Mouse (Mus musculus): Measurements from ENCODE around the gene Capns1. TPM values are rescaled to one million over a fixed set of nuclear protein-coding genes. Genes with fewer than 3 reads are reported as not detected.
A peak's percentile ranks its signal among the peaks of the same experiment; 100 is the strongest.

The Capns1 gene
- polyA plus RNA-seq, 1 experiment from 2014 or later: 54.9 TPM

DNA sequence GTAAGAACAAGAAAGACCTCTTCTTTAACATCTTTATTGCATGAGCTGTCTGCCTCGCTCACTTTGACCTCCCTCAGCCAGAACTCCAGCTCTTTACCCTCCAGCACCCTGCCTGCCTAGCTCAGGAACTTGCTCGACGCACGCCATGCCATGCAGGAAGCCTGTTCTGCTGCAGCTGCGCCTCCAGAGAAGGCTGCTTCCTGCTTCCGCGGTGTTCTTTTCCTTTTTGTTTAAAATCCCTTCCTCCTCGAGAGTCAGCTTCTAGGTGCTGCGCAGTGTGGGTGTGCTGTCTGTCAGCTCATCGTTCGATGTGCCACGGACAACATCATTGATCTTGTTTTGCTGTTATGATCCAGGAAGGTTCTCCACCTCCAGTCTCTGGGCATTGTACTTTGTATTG is 22.1 kb downstream of the Capns1 start:
- Histone ChIP-seq H3K9ac (ENCODE audit: low read depth, low read length) (no peak overlapping the region), H3K4me1 (replicated peaks; ENCODE audit: control insufficient read depth, insufficient read depth, low read length) (no peaks in the 10 kb centered on the region), H3K36me3 (ENCODE audit: control insufficient read depth, insufficient read depth, low read length) (peaks cover 10% of the 10 kb centered on the region; the same call in 1 of the 2 replicates), H3K27ac (ENCODE audit: low read depth, low read length) (no peak overlapping the region), H3K27me3 (replicated peaks; ENCODE audit: control insufficient read depth, insufficient read depth, low read length) (no peaks in the 10 kb centered on the region), H3K9me3 (ENCODE audit: control insufficient read depth, low read length) (no peaks in the 10 kb centered on the region), H3K4me2 (no peak overlapping the region), H3K4me3 (ENCODE audit: low read depth, low read length) (no peak overlapping the region)
- ATAC-seq (replicated peaks; ENCODE audit: low FRiP score): no peak
- DNase-seq (ENCODE audit: low spot score): no peak
- 63% methylated on average over 12 of the region's 12 CpGs for WGBS

- no peak for DNase-seq (ENCODE audit: low spot score)
- peaks cover 24% of the 10 kb centered on the region for H3K36me3 ChIP-seq (ENCODE audit: control insufficient read depth, insufficient read depth, low read length)
- peak; percentile 13; the same call in 1 of the 2 replicates for ATAC-seq (replicated peaks; ENCODE audit: low FRiP score)
- peak overlapping the region; percentile 75 for H3K4me3 ChIP-seq (ENCODE audit: low read depth, low read length)
- H3K27ac ChIP-seq (ENCODE audit: low read depth, low read length): 0 out of 2 replicates have a peak overlapping the region, but pooled peaks have one; percentile 2
- no peaks in the 10 kb centered on the region for H3K27me3 ChIP-seq (replicated peaks; ENCODE audit: control insufficient read depth, insufficient read depth, low read length)
- H3K4me2 ChIP-seq: peak overlapping the region; percentile 72
- H3K9ac ChIP-seq (ENCODE audit: low read depth, low read length): peak overlapping the region; percentile 91
- H3K9me3 ChIP-seq (ENCODE audit: control insufficient read depth, low read length): peaks cover 21% of the 10 kb centered on the region
- peaks cover 11% of the 10 kb centered on the region; the same call in 1 of the 2 replicates for H3K4me1 ChIP-seq (replicated peaks; ENCODE audit: control insufficient read depth, insufficient read depth, low read length)
- WGBS: 21% methylated on average over 11 of the region's 11 CpGs
Observed at GRCm38 (mm10) chr7:30170283-30170951, 28.2 kb downstream of the Capns1 start.

- peak within 1 kb of the TSS; percentile 91 for H3K9ac ChIP-seq (ENCODE audit: low read depth, low read length)
- WGBS: under 1% methylated on average over 36 of the region's 36 CpGs
Observed at GRCm38 (mm10) chr7:30169583-30170282, 28.9 kb downstream of the Capns1 start, which contains the start of gene Zfp146. Gene Zfp146 (minus strand): TSS chr7:30169750.

DNA sequence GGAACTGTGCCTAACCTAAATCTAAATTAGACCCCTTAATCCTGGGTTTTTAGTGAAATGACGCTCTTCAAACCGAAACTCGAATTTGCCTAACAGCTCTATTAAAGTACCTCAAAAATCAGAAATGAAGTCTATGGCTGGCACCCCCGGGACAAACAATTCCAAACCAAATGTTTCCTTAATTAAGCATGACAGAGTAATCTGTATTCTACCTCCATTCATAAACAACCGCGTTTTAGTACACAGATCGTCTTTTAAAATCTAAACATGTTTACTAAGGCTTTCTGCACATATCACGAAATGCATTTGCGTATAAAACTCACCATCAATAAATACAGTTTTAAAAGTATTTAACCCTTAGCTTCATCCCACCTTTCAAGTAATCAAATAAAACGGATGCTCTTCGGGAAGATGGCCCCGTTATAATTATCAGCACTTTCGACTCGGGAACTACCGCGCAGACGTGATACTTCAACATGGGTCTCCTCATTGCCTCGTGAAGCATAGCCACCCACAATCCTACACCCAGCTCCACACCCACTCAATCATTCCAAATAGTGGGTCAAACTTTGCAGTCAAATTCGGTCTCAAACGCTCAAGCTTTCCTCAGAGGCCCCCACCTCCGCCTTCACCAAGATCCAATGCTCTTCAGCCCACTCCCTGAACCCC is 29.6 kb downstream of the Capns1 start:
- H3K27me3 ChIP-seq (replicated peaks; ENCODE audit: control insufficient read depth, insufficient read depth, low read length): no peaks in the 10 kb centered on the region
- H3K4me1 ChIP-seq (replicated peaks; ENCODE audit: control insufficient read depth, insufficient read depth, low read length): peaks cover 11% of the 10 kb centered on the region; the same call in 1 of the 2 replicates
- peak overlapping the region; percentile 85 for H3K27ac ChIP-seq (ENCODE audit: low read depth, low read length)
- peak; percentile 32; the same call in 1 of the 2 replicates for ATAC-seq (replicated peaks; ENCODE audit: low FRiP score)
- peak overlapping the region; percentile 91 for H3K9ac ChIP-seq (ENCODE audit: low read depth, low read length)
- peaks cover 32% of the 10 kb centered on the region for H3K9me3 ChIP-seq (ENCODE audit: control insufficient read depth, low read length)
- DNase-seq (ENCODE audit: low spot score): no peak
- H3K4me3 ChIP-seq (ENCODE audit: low read depth, low read length): peak overlapping the region; percentile 75
- peaks cover 34% of the 10 kb centered on the region for H3K36me3 ChIP-seq (ENCODE audit: control insufficient read depth, insufficient read depth, low read length)
- H3K4me2 ChIP-seq: peak overlapping the region; percentile 72
- 2% methylated on average over 21 of the region's 21 CpGs for WGBS

More at GRCm38 (mm10) chr7:30169583-30170282, 28.9 kb downstream of the Capns1 start, which contains the start of gene Zfp146:
- H3K27me3 ChIP-seq (replicated peaks; ENCODE audit: control insufficient read depth, insufficient read depth, low read length): no peaks in the 10 kb centered on the region
- ATAC-seq (replicated peaks; ENCODE audit: low FRiP score) (peak; percentile 97), DNase-seq (ENCODE audit: low spot score) (peak; percentile 87)
- H3K27ac ChIP-seq (ENCODE audit: low read depth, low read length): peak within 1 kb of the TSS; percentile 85
- peak within 1 kb of the TSS; percentile 72 for H3K4me2 ChIP-seq
- peaks cover 11% of the 10 kb centered on the region; the same call in 1 of the 2 replicates for H3K4me1 ChIP-seq (replicated peaks; ENCODE audit: control insufficient read depth, insufficient read depth, low read length)
- peak within 1 kb of the TSS; percentile 75 for H3K4me3 ChIP-seq (ENCODE audit: low read depth, low read length)
- H3K9me3 ChIP-seq (ENCODE audit: control insufficient read depth, low read length): peaks cover 27% of the 10 kb centered on the region
- peaks cover 30% of the 10 kb centered on the region for H3K36me3 ChIP-seq (ENCODE audit: control insufficient read depth, insufficient read depth, low read length)

DNA sequence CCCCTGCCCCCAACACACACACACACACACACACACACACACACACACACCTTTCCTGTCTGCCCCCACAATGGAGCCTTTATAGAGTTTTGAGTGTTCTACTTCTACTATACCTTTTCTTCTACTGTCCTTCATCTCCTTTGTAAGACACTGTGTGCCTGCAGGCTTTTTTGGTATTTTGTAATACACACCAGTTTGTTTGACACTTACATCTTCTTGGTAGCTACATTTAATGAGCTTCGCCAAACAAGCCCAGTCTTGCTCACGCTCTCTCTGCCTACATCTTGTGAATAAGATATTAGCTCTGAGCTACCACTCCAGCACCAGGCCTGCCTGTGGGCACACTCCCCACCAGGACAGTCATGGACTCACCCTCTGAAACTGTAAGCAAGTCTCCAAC is 33.9 kb downstream of the Capns1 start:
- Histone ChIP-seq H3K27me3 (replicated peaks; ENCODE audit: control insufficient read depth, insufficient read depth, low read length) (no peaks in the 10 kb centered on the region), H3K27ac (ENCODE audit: low read depth, low read length) (no peak overlapping the region), H3K4me2 (no peak overlapping the region), H3K36me3 (ENCODE audit: control insufficient read depth, insufficient read depth, low read length) (peaks cover 75% of the 10 kb centered on the region), H3K4me3 (ENCODE audit: low read depth, low read length) (no peak overlapping the region), H3K4me1 (replicated peaks; ENCODE audit: control insufficient read depth, insufficient read depth, low read length) (peaks cover 7% of the 10 kb centered on the region; the same call in 1 of the 2 replicates), H3K9me3 (ENCODE audit: control insufficient read depth, low read length) (peaks cover 70% of the 10 kb centered on the region), H3K9ac (ENCODE audit: low read depth, low read length) (no peak overlapping the region)
- DNase-seq (ENCODE audit: low spot score) (no peak), ATAC-seq (replicated peaks; ENCODE audit: low FRiP score) (no peak)
- WGBS: 96% methylated on average over 2 of the region's 2 CpGs

- Histone ChIP-seq H3K27ac (ENCODE audit: low read depth, low read length) (no peak overlapping the region), H3K36me3 (ENCODE audit: control insufficient read depth, insufficient read depth, low read length) (peaks cover 91% of the 10 kb centered on the region), H3K9me3 (ENCODE audit: control insufficient read depth, low read length) (peaks cover 84% of the 10 kb centered on the region), H3K27me3 (replicated peaks; ENCODE audit: control insufficient read depth, insufficient read depth, low read length) (no peaks in the 10 kb centered on the region), H3K4me2 (no peak overlapping the region), H3K4me3 (ENCODE audit: low read depth, low read length) (no peak overlapping the region), H3K4me1 (replicated peaks; ENCODE audit: control insufficient read depth, insufficient read depth, low read length) (peaks cover 2% of the 10 kb centered on the region; the same call in 1 of the 2 replicates), H3K9ac (ENCODE audit: low read depth, low read length) (no peak overlapping the region)
- 96% methylated on average over 5 of the region's 5 CpGs for WGBS
- no peak for ATAC-seq (replicated peaks; ENCODE audit: low FRiP score)
- DNase-seq (ENCODE audit: low spot score): no peak
Observed at GRCm38 (mm10) chr7:30163113-30163512, 35.5 kb downstream of the Capns1 start.

DNA sequence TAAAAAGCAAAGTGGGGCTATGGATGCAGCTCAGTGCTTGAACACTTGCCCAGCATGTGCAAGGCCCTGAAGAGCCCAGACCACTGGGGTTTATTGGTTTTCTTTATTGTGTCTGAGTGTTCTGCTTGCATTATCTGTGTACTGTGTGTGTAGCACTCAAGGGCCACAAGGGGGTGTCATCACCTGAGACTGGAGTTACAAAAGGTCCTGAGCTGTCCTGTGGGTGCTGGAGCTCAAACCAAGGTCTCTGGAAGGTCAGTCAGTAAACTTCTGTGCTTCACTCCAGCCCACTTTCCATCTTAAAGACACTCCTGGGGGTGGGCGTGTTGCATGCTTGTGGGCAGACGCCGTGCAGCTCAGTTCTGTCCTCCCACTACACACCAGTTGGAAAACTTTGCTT is 43.1 kb downstream of the Capns1 start:
- no peak overlapping the region for H3K27ac ChIP-seq (ENCODE audit: low read depth, low read length)
- H3K27me3 ChIP-seq (replicated peaks; ENCODE audit: control insufficient read depth, insufficient read depth, low read length): no peaks in the 10 kb centered on the region
- peaks cover 67% of the 10 kb centered on the region for H3K36me3 ChIP-seq (ENCODE audit: control insufficient read depth, insufficient read depth, low read length)
- ATAC-seq (replicated peaks; ENCODE audit: low FRiP score) (no peak), DNase-seq (ENCODE audit: low spot score) (no peak)
- no peaks in the 10 kb centered on the region for H3K4me1 ChIP-seq (replicated peaks; ENCODE audit: control insufficient read depth, insufficient read depth, low read length)
- peaks cover 63% of the 10 kb centered on the region for H3K9me3 ChIP-seq (ENCODE audit: control insufficient read depth, low read length)
- WGBS: 94% methylated on average over 3 of the region's 3 CpGs
- H3K4me2 ChIP-seq: no peak overlapping the region
- H3K4me3 ChIP-seq (ENCODE audit: low read depth, low read length): no peak overlapping the region
- no peak overlapping the region for H3K9ac ChIP-seq (ENCODE audit: low read depth, low read length)

DNA sequence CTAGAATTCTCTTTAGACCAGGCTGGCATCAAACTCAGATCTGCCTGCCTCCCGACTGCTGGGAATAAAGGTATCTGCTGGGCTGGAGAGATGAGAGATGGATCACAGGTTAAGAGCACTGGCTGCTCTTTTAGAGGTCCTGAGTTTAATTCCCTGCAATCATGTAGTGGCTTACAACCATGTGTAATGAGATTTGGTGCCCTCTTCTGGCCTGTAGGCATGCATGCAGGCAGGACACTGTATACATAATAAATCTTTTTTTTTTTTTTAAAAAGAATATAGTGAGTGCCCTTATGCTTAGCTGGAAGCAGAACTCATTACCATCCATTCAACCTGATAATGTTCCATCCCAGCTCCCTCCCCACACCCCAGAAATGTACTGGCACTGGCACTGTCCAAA is 44.6 kb downstream of the Capns1 start:
- no peak overlapping the region for H3K4me3 ChIP-seq (ENCODE audit: low read depth, low read length)
- peaks cover 61% of the 10 kb centered on the region for H3K36me3 ChIP-seq (ENCODE audit: control insufficient read depth, insufficient read depth, low read length)
- H3K27me3 ChIP-seq (replicated peaks; ENCODE audit: control insufficient read depth, insufficient read depth, low read length): no peaks in the 10 kb centered on the region
- no peak for ATAC-seq (replicated peaks; ENCODE audit: low FRiP score)
- no peak for DNase-seq (ENCODE audit: low spot score)
- peaks cover 61% of the 10 kb centered on the region for H3K9me3 ChIP-seq (ENCODE audit: control insufficient read depth, low read length)
- H3K27ac ChIP-seq (ENCODE audit: low read depth, low read length): no peak overlapping the region
- no peak overlapping the region for H3K9ac ChIP-seq (ENCODE audit: low read depth, low read length)
- H3K4me1 ChIP-seq (replicated peaks; ENCODE audit: control insufficient read depth, insufficient read depth, low read length): no peaks in the 10 kb centered on the region
- H3K4me2 ChIP-seq: no peak overlapping the region
- WGBS: 84% methylated on average over 1 of the region's 1 CpGs

Data from liver, embryonic 11.5 days (tissue).